Mouse (Mus musculus): ENCODE data around the gene Klhl31. TPM values are rescaled to one million over a fixed set of nuclear protein-coding genes. Genes with fewer than 3 reads are reported as not detected.

The Klhl31 gene
- polyA plus RNA-seq, 1 experiment from 2014 or later = 0.10 TPM

- H3K9me3 ChIP-seq (ENCODE audit: control insufficient read depth, low read depth, low read length) = no peaks in the 10 kb centered on the region
- 54% methylated on average over 3 of the region's 3 CpGs for WGBS
- H3K4me3 ChIP-seq (ENCODE audit: low read depth, low read length) = no peak overlapping the region
- H3K27me3 ChIP-seq (ENCODE audit: control insufficient read depth, insufficient read depth, low read length) = no peaks in the 10 kb centered on the region
- ATAC-seq (ENCODE audit: insufficient number of reproducible peaks, insufficient read depth, low FRiP score, low read depth) = no peak
- no peaks in the 10 kb centered on the region for H3K4me1 ChIP-seq (ENCODE audit: control insufficient read depth, insufficient read depth, low read length)
- H3K27ac ChIP-seq (ENCODE audit: low read length) = no peak overlapping the region
- no peak overlapping the region for H3K4me2 ChIP-seq (replicated peaks; ENCODE audit: low read depth, low read length)
- no peaks in the 10 kb centered on the region for H3K36me3 ChIP-seq (ENCODE audit: control insufficient read depth, insufficient read depth, low read length)
- H3K9ac ChIP-seq (replicated peaks; ENCODE audit: low read depth, low read length) = no peak overlapping the region
Observed at GRCm38 (mm10) chr9:77662917-77663316, 26.6 kb downstream of the Klhl31 start.

GRCm38 (mm10) chr9:77670095-77670494 is 33.8 kb downstream of the Klhl31 start:
- Histone ChIP-seq H3K27ac (ENCODE audit: low read length) (no peak overlapping the region), H3K4me3 (ENCODE audit: low read depth, low read length) (no peak overlapping the region), H3K9ac (replicated peaks; ENCODE audit: low read depth, low read length) (no peak overlapping the region), H3K36me3 (ENCODE audit: control insufficient read depth, insufficient read depth, low read length) (no peaks in the 10 kb centered on the region), H3K4me2 (replicated peaks; ENCODE audit: low read depth, low read length) (no peak overlapping the region), H3K9me3 (ENCODE audit: control insufficient read depth, low read depth, low read length) (no peaks in the 10 kb centered on the region), H3K4me1 (ENCODE audit: control insufficient read depth, insufficient read depth, low read length) (no peaks in the 10 kb centered on the region), H3K27me3 (ENCODE audit: control insufficient read depth, insufficient read depth, low read length) (no peaks in the 10 kb centered on the region)
- WGBS = 72% methylated on average over 6 of the region's 6 CpGs
- ATAC-seq (ENCODE audit: insufficient number of reproducible peaks, insufficient read depth, low FRiP score, low read depth) = no peak

- Histone ChIP-seq H3K4me2 (replicated peaks; ENCODE audit: low read depth, low read length) (no peak overlapping the region), H3K9me3 (ENCODE audit: control insufficient read depth, low read depth, low read length) (no peaks in the 10 kb centered on the region), H3K27ac (ENCODE audit: low read length) (no peak overlapping the region), H3K4me3 (ENCODE audit: low read depth, low read length) (no peak overlapping the region), H3K27me3 (ENCODE audit: control insufficient read depth, insufficient read depth, low read length) (no peaks in the 10 kb centered on the region), H3K4me1 (ENCODE audit: control insufficient read depth, insufficient read depth, low read length) (no peaks in the 10 kb centered on the region), H3K9ac (replicated peaks; ENCODE audit: low read depth, low read length) (no peak overlapping the region), H3K36me3 (ENCODE audit: control insufficient read depth, insufficient read depth, low read length) (no peaks in the 10 kb centered on the region)
- ATAC-seq (ENCODE audit: insufficient number of reproducible peaks, insufficient read depth, low FRiP score, low read depth) = no peak
- 91% methylated on average over 5 of the region's 5 CpGs for WGBS
Observed at GRCm38 (mm10) chr9:77671004-77671403, 34.7 kb downstream of the Klhl31 start.

GRCm38 (mm10) chr9:77673218-77673617 is 36.9 kb downstream of the Klhl31 start:
- WGBS = 84% methylated on average over 4 of the region's 4 CpGs

GRCm38 (mm10) chr9:77673986-77674385 is 37.7 kb downstream of the Klhl31 start:
- Histone ChIP-seq H3K4me3 (ENCODE audit: low read depth, low read length) (no peak overlapping the region), H3K27ac (ENCODE audit: low read length) (no peak overlapping the region), H3K4me2 (replicated peaks; ENCODE audit: low read depth, low read length) (no peak overlapping the region), H3K27me3 (ENCODE audit: control insufficient read depth, insufficient read depth, low read length) (no peaks in the 10 kb centered on the region), H3K9me3 (ENCODE audit: control insufficient read depth, low read depth, low read length) (no peaks in the 10 kb centered on the region), H3K4me1 (ENCODE audit: control insufficient read depth, insufficient read depth, low read length) (no peaks in the 10 kb centered on the region), H3K36me3 (ENCODE audit: control insufficient read depth, insufficient read depth, low read length) (no peaks in the 10 kb centered on the region), H3K9ac (replicated peaks; ENCODE audit: low read depth, low read length) (no peak overlapping the region)
- ATAC-seq (ENCODE audit: insufficient number of reproducible peaks, insufficient read depth, low FRiP score, low read depth) = no peak
- 84% methylated on average over 2 of the region's 2 CpGs for WGBS

More at GRCm38 (mm10) chr9:77673218-77673617, 36.9 kb downstream of the Klhl31 start:
- Histone ChIP-seq H3K9ac (replicated peaks; ENCODE audit: low read depth, low read length) (no peak overlapping the region), H3K9me3 (ENCODE audit: control insufficient read depth, low read depth, low read length) (no peaks in the 10 kb centered on the region), H3K4me1 (ENCODE audit: control insufficient read depth, insufficient read depth, low read length) (no peaks in the 10 kb centered on the region), H3K36me3 (ENCODE audit: control insufficient read depth, insufficient read depth, low read length) (no peaks in the 10 kb centered on the region), H3K27ac (ENCODE audit: low read length) (no peak overlapping the region), H3K4me2 (replicated peaks; ENCODE audit: low read depth, low read length) (no peak overlapping the region), H3K27me3 (ENCODE audit: control insufficient read depth, insufficient read depth, low read length) (no peaks in the 10 kb centered on the region), H3K4me3 (ENCODE audit: low read depth, low read length) (no peak overlapping the region)
- no peak for ATAC-seq (ENCODE audit: insufficient number of reproducible peaks, insufficient read depth, low FRiP score, low read depth)

GRCm38 (mm10) chr9:77684938-77685337 is 48.6 kb downstream of the Klhl31 start:
- no peaks in the 10 kb centered on the region for H3K36me3 ChIP-seq (ENCODE audit: control insufficient read depth, insufficient read depth, low read length)
- H3K27me3 ChIP-seq (ENCODE audit: control insufficient read depth, insufficient read depth, low read length) = no peaks in the 10 kb centered on the region
- H3K27ac ChIP-seq (ENCODE audit: low read length) = no peak overlapping the region
- ATAC-seq (ENCODE audit: insufficient number of reproducible peaks, insufficient read depth, low FRiP score, low read depth) = no peak
- H3K4me1 ChIP-seq (ENCODE audit: control insufficient read depth, insufficient read depth, low read length) = no peaks in the 10 kb centered on the region
- H3K9ac ChIP-seq (replicated peaks; ENCODE audit: low read depth, low read length) = no peak overlapping the region
- no peaks in the 10 kb centered on the region for H3K9me3 ChIP-seq (ENCODE audit: control insufficient read depth, low read depth, low read length)
- no peak overlapping the region for H3K4me2 ChIP-seq (replicated peaks; ENCODE audit: low read depth, low read length)
- H3K4me3 ChIP-seq (ENCODE audit: low read depth, low read length) = no peak overlapping the region
- WGBS = 74% methylated on average over 4 of the region's 4 CpGs

GRCm38 (mm10) chr9:77685825-77686500 is 49.7 kb downstream of the Klhl31 start:
- Histone ChIP-seq H3K4me2 (replicated peaks; ENCODE audit: low read depth, low read length) (no peak overlapping the region), H3K9ac (replicated peaks; ENCODE audit: low read depth, low read length) (no peak overlapping the region), H3K36me3 (ENCODE audit: control insufficient read depth, insufficient read depth, low read length) (no peaks in the 10 kb centered on the region), H3K9me3 (ENCODE audit: control insufficient read depth, low read depth, low read length) (no peaks in the 10 kb centered on the region), H3K4me1 (ENCODE audit: control insufficient read depth, insufficient read depth, low read length) (no peaks in the 10 kb centered on the region), H3K27ac (ENCODE audit: low read length) (no peak overlapping the region), H3K4me3 (ENCODE audit: low read depth, low read length) (no peak overlapping the region), H3K27me3 (ENCODE audit: control insufficient read depth, insufficient read depth, low read length) (no peaks in the 10 kb centered on the region)
- WGBS = 71% methylated on average over 5 of the region's 5 CpGs
- no peak for ATAC-seq (ENCODE audit: insufficient number of reproducible peaks, insufficient read depth, low FRiP score, low read depth)

- Histone ChIP-seq H3K4me2 (replicated peaks; ENCODE audit: low read depth, low read length) (no peak overlapping the region), H3K27ac (ENCODE audit: low read length) (no peak overlapping the region), H3K9me3 (ENCODE audit: control insufficient read depth, low read depth, low read length) (no peaks in the 10 kb centered on the region), H3K4me3 (ENCODE audit: low read depth, low read length) (no peak overlapping the region), H3K27me3 (ENCODE audit: control insufficient read depth, insufficient read depth, low read length) (no peaks in the 10 kb centered on the region), H3K4me1 (ENCODE audit: control insufficient read depth, insufficient read depth, low read length) (no peaks in the 10 kb centered on the region), H3K36me3 (ENCODE audit: control insufficient read depth, insufficient read depth, low read length) (no peaks in the 10 kb centered on the region), H3K9ac (replicated peaks; ENCODE audit: low read depth, low read length) (no peak overlapping the region)
- ATAC-seq (ENCODE audit: insufficient number of reproducible peaks, insufficient read depth, low FRiP score, low read depth) = no peak
- WGBS = 62% methylated on average over 7 of the region's 7 CpGs
Observed at GRCm38 (mm10) chr9:77692707-77693106, 56.4 kb downstream of the Klhl31 start.

GRCm38 (mm10) chr9:77693405-77693804 is 57.1 kb downstream of the Klhl31 start:
- 84% methylated on average over 1 of the region's 1 CpGs for WGBS
- no peak for ATAC-seq (ENCODE audit: insufficient number of reproducible peaks, insufficient read depth, low FRiP score, low read depth)
- Histone ChIP-seq H3K4me3 (ENCODE audit: low read depth, low read length) (no peak overlapping the region), H3K36me3 (ENCODE audit: control insufficient read depth, insufficient read depth, low read length) (no peaks in the 10 kb centered on the region), H3K4me2 (replicated peaks; ENCODE audit: low read depth, low read length) (no peak overlapping the region), H3K27me3 (ENCODE audit: control insufficient read depth, insufficient read depth, low read length) (no peaks in the 10 kb centered on the region), H3K9ac (replicated peaks; ENCODE audit: low read depth, low read length) (no peak overlapping the region), H3K4me1 (ENCODE audit: control insufficient read depth, insufficient read depth, low read length) (no peaks in the 10 kb centered on the region), H3K9me3 (ENCODE audit: control insufficient read depth, low read depth, low read length) (no peaks in the 10 kb centered on the region), H3K27ac (ENCODE audit: low read length) (no peak overlapping the region)

Measured in stomach, embryonic 14.5 days (tissue).